21 mouse cellular contexts compared by ENCODE assay signal in genomic region chr3:138008152-138008551, GRCm38 (mm10). TPM values are rescaled to one million over a fixed set of nuclear protein-coding genes. Genes with fewer than 3 reads are reported as not detected.
A peak's percentile ranks its signal among the peaks of the same experiment; 100 is the strongest.
DNase-seq lines count a peak whose midpoint lies in the region; ATAC-seq and TF ChIP-seq lines count a peak whose summit lies in the region.
"Had no signal": no experiment of that assay in that cellular context is flagged by ENCODE, and none has a peak within 500 bp of the region (broad histone marks: within the 10 kb centered on the region; RNA-seq: fewer than 3 reads in every experiment).

No protein-coding gene starts in this region.

- H3K27me3 ChIP-seq in embryonic facial prominence, embryonic 14.5 days (replicated peaks; ENCODE audit: control insufficient read depth, insufficient read depth, low read length), result no peaks in the 10 kb centered on the region
- no peaks in the 10 kb centered on the region for H3K27me3 ChIP-seq in embryonic facial prominence, embryonic 10.5 days (replicated peaks; ENCODE audit: low read depth, poor library complexity, severe bottlenecking)
- no peaks in the 10 kb centered on the region for H3K27me3 ChIP-seq in heart, embryonic 16.5 days (ENCODE audit: control insufficient read depth, insufficient read depth, low read length)
- H3K27me3 ChIP-seq in CH12.LX (replicated peaks), result no peaks in the 10 kb centered on the region
- H3K27me3 ChIP-seq: hindbrain, embryonic 15.5 days; limb, embryonic 12.5 days; liver, embryonic 13.5 days; lung, embryonic 15.5 days; midbrain, embryonic 15.5 days had no signal

- dilution Hi-C loops in CH12.LX (cut with MboI; ENCODE audit: extremely low pct_ligation_motif_present, extremely low pct_unique_long_range_greater_than_20kb, low sequenced_read_pairs), result no loop called here

- peak; percentile 61 for DNase-seq in embryonic facial prominence, embryonic 14.5 days (ENCODE audit: low spot score)
- DNase-seq in embryonic facial prominence, embryonic 10.5 days (ENCODE audit: low spot score), result no peak
- no peak for DNase-seq in heart, postnatal 25 days (ENCODE audit: low spot score)
- no peak for DNase-seq in CH12.LX (ENCODE audit: extremely low read depth)
- DNase-seq in naive thymus-derived CD4-positive, alpha-beta T cell, adult 2 months (ENCODE audit: low read depth), result peak; percentile 48
- no peak for DNase-seq in ovary, postnatal 36 days (ENCODE audit: low spot score)
- DNase-seq: cerebellum, adult 11 months; cerebellum, postnatal 14 days; kidney, adult 11 months; kidney, postnatal 10 days; liver, embryonic 13.5 days; thymus, adult 18-20 months had no signal

- H3K79me2 ChIP-seq in CH12.LX (replicated peaks; ENCODE audit: control insufficient read depth, extremely low read depth, insufficient read depth, poor library complexity, severe bottlenecking), result no peaks in the 10 kb centered on the region

- no peaks in the 10 kb centered on the region for H3K4me1 ChIP-seq in embryonic facial prominence, embryonic 14.5 days (ENCODE audit: control insufficient read depth, insufficient read depth, low read length)
- H3K4me1 ChIP-seq in embryonic facial prominence, embryonic 10.5 days, result peaks cover 4% of the 10 kb centered on the region; the same call in 1 of the 2 replicates
- peaks cover 22% of the 10 kb centered on the region for H3K4me1 ChIP-seq in heart, embryonic 16.5 days (ENCODE audit: control insufficient read depth, insufficient read depth, low read length)
- H3K4me1 ChIP-seq in CH12.LX (ENCODE audit: control insufficient read depth in 1 of 2, insufficient read depth in 2 of 2), result peaks cover 12 to 44% of the 10 kb centered on the region in 2 experiments
- H3K4me1 ChIP-seq: hindbrain, embryonic 15.5 days; limb, embryonic 12.5 days; liver, embryonic 13.5 days; lung, embryonic 15.5 days; midbrain, embryonic 15.5 days had no signal

- H3K27ac ChIP-seq in embryonic facial prominence, embryonic 14.5 days (replicated peaks; ENCODE audit: low read depth, low read length), result no peak overlapping the region
- no peak overlapping the region for H3K27ac ChIP-seq in embryonic facial prominence, embryonic 10.5 days (replicated peaks)
- H3K27ac ChIP-seq in heart, embryonic 16.5 days (ENCODE audit: low read length), result peak overlapping the region; percentile 49
- no peak overlapping the region for H3K27ac ChIP-seq in CH12.LX (ENCODE audit: insufficient read depth, low read depth)
- H3K27ac ChIP-seq: hindbrain, embryonic 15.5 days; limb, embryonic 12.5 days; liver, embryonic 13.5 days; lung, embryonic 15.5 days; midbrain, embryonic 15.5 days had no signal

- ATAC-seq in embryonic facial prominence, embryonic 14.5 days (ENCODE audit: low read depth), result peak; percentile 66
- peak; percentile 45; the same call in 1 of the 2 replicates for ATAC-seq in heart, embryonic 16.5 days (replicated peaks; ENCODE audit: extremely low read depth, insufficient read depth, low FRiP score)
- ATAC-seq: forebrain, embryonic 14.5 days; midbrain, embryonic 15.5 days had no signal

- H3K4me3 ChIP-seq in embryonic facial prominence, embryonic 14.5 days (ENCODE audit: low read depth, low read length), result no peak overlapping the region
- no peak overlapping the region for H3K4me3 ChIP-seq in embryonic facial prominence, embryonic 10.5 days
- H3K4me3 ChIP-seq in heart, embryonic 16.5 days (ENCODE audit: low read length), result no peak overlapping the region
- no peak overlapping the region for H3K4me3 ChIP-seq in CH12.LX (replicated peaks in 1 of 3; ENCODE audit: low read depth in 2 of 3, low read length in 2 of 3, poor library complexity in 1 of 3)
- H3K4me3 ChIP-seq: hindbrain, embryonic 15.5 days; limb, embryonic 12.5 days; liver, embryonic 13.5 days; lung, embryonic 15.5 days; midbrain, embryonic 15.5 days had no signal

- H3K9me3 ChIP-seq in embryonic facial prominence, embryonic 14.5 days (ENCODE audit: control insufficient read depth, low read length), result peaks cover 9% of the 10 kb centered on the region; the same call in 1 of the 2 replicates
- H3K9me3 ChIP-seq in embryonic facial prominence, embryonic 10.5 days, result peaks cover 7% of the 10 kb centered on the region; the same call in 1 of the 2 replicates
- peaks cover 3% of the 10 kb centered on the region; the same call in 1 of the 2 replicates for H3K9me3 ChIP-seq in heart, embryonic 16.5 days (replicated peaks; ENCODE audit: control insufficient read depth, low read length)
- peaks cover 7% of the 10 kb centered on the region for H3K9me3 ChIP-seq in CH12.LX (replicated peaks; ENCODE audit: low read length)
- H3K9me3 ChIP-seq: hindbrain, embryonic 15.5 days; liver, embryonic 13.5 days; lung, embryonic 15.5 days; midbrain, embryonic 15.5 days had no signal

- in situ Hi-C loops in CH12.LX (cut with MboI; ENCODE audit: low pct_ligation_motif_present, low pct_unique_long_range_greater_than_20kb, low sequenced_read_pairs), result no loop called here

- TF ChIP-seq POLR2A in CH12.LX (IDR thresholded peaks at IDR 0.05; ENCODE audit: low read depth, low read length), result no peak

- H3K4me2 ChIP-seq in embryonic facial prominence, embryonic 14.5 days (ENCODE audit: low read depth, low read length), result no peak overlapping the region
- peak overlapping the region; percentile 14; the same call in 1 of the 2 replicates for H3K4me2 ChIP-seq in heart, embryonic 16.5 days (ENCODE audit: low read depth, low read length)
- H3K4me2 ChIP-seq in CH12.LX (ENCODE audit: insufficient read depth, low read depth, poor library complexity, severe bottlenecking), result no peak overlapping the region
- H3K4me2 ChIP-seq: hindbrain, embryonic 15.5 days; limb, embryonic 12.5 days; liver, embryonic 13.5 days; lung, embryonic 15.5 days; midbrain, embryonic 15.5 days had no signal

- no peak for TF ChIP-seq CTCF in CH12.LX (conservative IDR thresholded peaks at IDR 0.05 in 1 of 2, IDR thresholded peaks at IDR 0.05 in 1 of 2; ENCODE audit: low read depth in 2 of 2, low read length in 2 of 2)

- no peak for TF ChIP-seq RAD21 in CH12.LX (IDR thresholded peaks at IDR 0.05; ENCODE audit: low read depth, low read length)

- intact Hi-C loops in heart, postnatal 25 days (cut with DNase I), result no loop called here

- WGBS in embryonic facial prominence, embryonic 14.5 days, result 75% methylated on average over 6 of the region's 6 CpGs
- WGBS in embryonic facial prominence, embryonic 10.5 days, result 87% methylated on average over 6 of the region's 6 CpGs
- 45% methylated on average over 6 of the region's 6 CpGs for WGBS in heart, embryonic 16.5 days

- no peak overlapping the region for H3K9ac ChIP-seq in embryonic facial prominence, embryonic 14.5 days (ENCODE audit: low read depth, low read length)
- H3K9ac ChIP-seq in heart, embryonic 16.5 days (ENCODE audit: low read length), result peak overlapping the region; percentile 28; the same call in 1 of the 2 replicates
- H3K9ac ChIP-seq in CH12.LX (ENCODE audit: insufficient read depth, low read depth), result no peak overlapping the region; the same call in 1 of the 2 replicates
- H3K9ac ChIP-seq: hindbrain, embryonic 15.5 days; limb, embryonic 12.5 days; liver, embryonic 13.5 days; lung, embryonic 15.5 days; midbrain, embryonic 15.5 days had no signal

- H3K36me3 ChIP-seq in embryonic facial prominence, embryonic 14.5 days (ENCODE audit: control insufficient read depth, insufficient read depth, low read length), result no peaks in the 10 kb centered on the region
- H3K36me3 ChIP-seq in embryonic facial prominence, embryonic 10.5 days (replicated peaks), result no peaks in the 10 kb centered on the region
- 0 out of 2 replicates have a peak, but pooled peaks cover 2% of the 10 kb centered on the region for H3K36me3 ChIP-seq in heart, embryonic 16.5 days (ENCODE audit: control insufficient read depth, insufficient read depth)
- no peaks in the 10 kb centered on the region for H3K36me3 ChIP-seq in CH12.LX (replicated peaks in 1 of 2; ENCODE audit: control insufficient read depth in 1 of 2, insufficient read depth in 1 of 2, low read length in 1 of 2)
- H3K36me3 ChIP-seq: hindbrain, embryonic 15.5 days; limb, embryonic 12.5 days; liver, embryonic 13.5 days; lung, embryonic 15.5 days; midbrain, embryonic 15.5 days had no signal

- no peak for TF ChIP-seq EP300 in CH12.LX (IDR thresholded peaks at IDR 0.05; ENCODE audit: low read length)

TF ChIP-seq in CH12.LX, 34 proteins besides CTCF, POLR2A, EP300 and RAD21:
- no peak for TF ChIP-seq JUN (IDR thresholded peaks at IDR 0.05; ENCODE audit: insufficient read depth, low read depth, low read length)
- peak; percentile 53; the same call in 1 of the 2 replicates for TF ChIP-seq IRF4 (IDR thresholded peaks at IDR 0.05; ENCODE audit: low read depth, low read length)
- TF ChIP-seq JUND (conservative IDR thresholded peaks at IDR 0.05; ENCODE audit: low read depth, low read length), result no peak
- no peak for TF ChIP-seq UBTF (IDR thresholded peaks at IDR 0.05; ENCODE audit: low read depth, low read length)
- TF ChIP-seq USF2 (conservative IDR thresholded peaks at IDR 0.05; ENCODE audit: low read depth, low read length), result no peak

RNA-seq across cellular contexts. Expression of gene Dapp1, which starts 26.8 kb away (rescaled TPM):
- 9.0 and 9.4 TPM in 2 replicates for polyA plus RNA-seq in embryonic facial prominence, embryonic 14.5 days (2014; fragmentation: Nextera tagmentation; extraction: Ambion mirVana)
- polyA plus RNA-seq in embryonic facial prominence, embryonic 10.5 days (2016; fragmentation: Nextera tagmentation; extraction: Ambion mirVana), result 2.1 and 2.3 TPM in 2 replicates
- 17.3 and 22.8 TPM in 2 replicates for polyA plus RNA-seq in heart, embryonic 16.5 days (2015; fragmentation: Nextera tagmentation; extraction: Ambion mirVana)
- total RNA-seq in heart, postnatal 25 days (2021), result 1 to 10 TPM; 4.1 to 5.3 TPM
- 55.5 and 63.6 TPM in 2 replicates for total RNA-seq in CH12.LX (2012; rRNA removed)
- 53.5 and 66.4 TPM in 2 replicates for total RNA-seq in CH12.LX (2014; rRNA removed)
- 62.8 and 81.7 TPM in 2 replicates for polyA plus RNA-seq in CH12.LX (2012; ENCODE audit: insufficient read length, low read depth)

RNA-seq across cellular contexts. Expression of gene 1110002E22Rik, which starts 56.7 kb away (rescaled TPM):
- polyA plus RNA-seq in embryonic facial prominence, embryonic 14.5 days (2014; fragmentation: Nextera tagmentation; extraction: Ambion mirVana), result 5.5 and 7.5 TPM in 2 replicates
- 0.04 and 0.05 TPM in 2 replicates for polyA plus RNA-seq in embryonic facial prominence, embryonic 10.5 days (2016; fragmentation: Nextera tagmentation; extraction: Ambion mirVana)
- 18.7 and 19.1 TPM in 2 replicates for polyA plus RNA-seq in heart, embryonic 16.5 days (2015; fragmentation: Nextera tagmentation; extraction: Ambion mirVana)
- 10 to 100 TPM; 62.6 to 64.4 TPM for total RNA-seq in heart, postnatal 25 days (2021)
- total RNA-seq in CH12.LX (2012; rRNA removed) (1.3 and 2.0 TPM in 2 replicates), CH12.LX (2014; rRNA removed) (0.43 and 0.66 TPM in 2 replicates)
- polyA plus RNA-seq in CH12.LX (2012; ENCODE audit: insufficient read length, low read depth), result 2.3 and 2.6 TPM in 2 replicates
- total RNA-seq: granulocyte monocyte progenitor cell, adult 5-6 weeks; megakaryocyte progenitor cell, adult 5-6 weeks had no signal

RNA-seq across cellular contexts. Expression of gene Gm5105, which starts 59.0 kb away (rescaled TPM):
- polyA plus RNA-seq in embryonic facial prominence, embryonic 14.5 days (2014; fragmentation: Nextera tagmentation; extraction: Ambion mirVana), result 0.26 and 0.75 TPM in 2 replicates
- 0.09 TPM in 1 of 2 replicates, not detected in the other for polyA plus RNA-seq in embryonic facial prominence, embryonic 10.5 days (2016; fragmentation: Nextera tagmentation; extraction: Ambion mirVana)
- polyA plus RNA-seq in heart, embryonic 16.5 days (2015; fragmentation: Nextera tagmentation; extraction: Ambion mirVana), result 0.36 and 0.45 TPM in 2 replicates
- 1 to 10 TPM; 1.3 to 1.8 TPM for total RNA-seq in heart, postnatal 25 days (2021)
- 0.13 TPM in 1 of 2 replicates, not detected in the other for total RNA-seq in CH12.LX (2012; rRNA removed)
- total RNA-seq in CH12.LX (2014; rRNA removed), result not detected in 2 replicates
- not detected in 2 replicates for polyA plus RNA-seq in CH12.LX (2012; ENCODE audit: insufficient read length, low read depth)
- total RNA-seq: granulocyte monocyte progenitor cell, adult 5-6 weeks; megakaryocyte progenitor cell, adult 5-6 weeks; MEL had no signal
- polyA plus RNA-seq: forebrain, embryonic 14.5 days; liver, embryonic 13.5 days had no signal

Comparison
In these comparisons a context has a peak if more than half of its experiments do, and no peak if none do; other contexts are left out.
1. DNase-seq: peak in embryonic facial prominence, embryonic 14.5 days (single experiment) and naive thymus-derived CD4-positive, alpha-beta T cell, adult 2 months (single experiment); none in embryonic facial prominence, embryonic 10.5 days (single experiment), heart, postnatal 25 days (single experiment), CH12.LX (single experiment) and ovary, postnatal 36 days (single experiment).